Comparison of ENCODE assay signal across 8 mouse cellular contexts in the genomic region with DNA sequence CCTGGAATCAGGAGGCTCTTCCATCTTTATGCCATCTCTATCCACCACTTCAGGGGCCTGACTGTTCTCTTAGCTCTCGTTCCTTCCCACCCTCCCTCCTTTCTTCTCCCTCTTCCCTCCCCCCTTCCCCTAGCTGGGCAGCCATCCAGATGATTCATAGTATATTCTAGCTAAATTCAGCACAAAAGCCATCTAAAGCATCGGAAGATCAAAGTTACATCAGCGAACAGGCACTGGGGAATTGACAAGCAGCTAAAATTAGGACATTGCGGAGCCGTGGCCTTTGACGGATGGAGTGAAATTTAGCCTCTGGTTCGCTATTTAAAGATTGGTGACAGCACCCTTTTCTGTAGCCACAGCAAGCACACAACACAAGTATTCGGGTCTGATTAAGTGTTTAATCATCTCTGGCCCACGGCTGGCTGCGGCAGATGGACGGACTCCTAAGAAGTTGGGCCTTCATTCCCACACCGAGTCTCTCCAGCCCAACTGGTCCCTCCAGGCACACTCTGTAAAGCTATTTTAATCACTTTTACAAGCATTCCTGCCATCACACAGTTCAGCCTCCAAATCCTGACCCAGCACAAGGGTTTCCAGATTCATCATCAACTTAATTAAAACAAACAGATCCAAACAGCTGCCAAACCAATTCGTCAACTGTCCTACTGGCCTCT.
DNase-seq lines count a peak whose midpoint lies in the region; ATAC-seq and TF ChIP-seq lines count a peak whose summit lies in the region.

No protein-coding gene starts in this region.

- no peaks in the 10 kb centered on the region for H3K27me3 ChIP-seq in intestine, embryonic 15.5 days (replicated peaks)
- no peaks in the 10 kb centered on the region for H3K27me3 ChIP-seq in limb, embryonic 14.5 days (ENCODE audit: control insufficient read depth, insufficient read depth, low read length)

- ATAC-seq in intestine, embryonic 15.5 days, result peak; percentile 62
- peak; percentile 83 for ATAC-seq in limb, embryonic 14.5 days (ENCODE audit: low FRiP score, low read depth)

- TF ChIP-seq CTCF in brain, embryonic 14.5 days (IDR thresholded peaks at IDR 0.05; ENCODE audit: borderline replicate concordance, extremely low read depth, insufficient read depth, insufficient read length), result no peak

- peak; percentile 10 to 14 for DNase-seq in cerebellum, adult 18-20 months
- no peak for DNase-seq in cerebellum, adult 11-12 months
- DNase-seq in brain, embryonic 14.5 days (ENCODE audit: low read depth), result peak; percentile 89
- DNase-seq in gastrocnemius, postnatal 10 days, result peak; percentile 36
- peak; percentile 79 for DNase-seq in limb, embryonic 14.5 days (ENCODE audit: low spot score)
- DNase-seq in retina, postnatal 7 days (ENCODE audit: low read depth, low spot score), result peak; percentile 9
- no peak for DNase-seq in thymus, postnatal 36 days

- peaks cover 29% of the 10 kb centered on the region; the same call in 1 of the 2 replicates for H3K4me1 ChIP-seq in intestine, embryonic 15.5 days (replicated peaks)
- peaks cover 20% of the 10 kb centered on the region for H3K4me1 ChIP-seq in limb, embryonic 14.5 days (ENCODE audit: control insufficient read depth, insufficient read depth, low read length)

- peak overlapping the region; percentile 65 for H3K27ac ChIP-seq in intestine, embryonic 15.5 days
- H3K27ac ChIP-seq in limb, embryonic 14.5 days (replicated peaks; ENCODE audit: low read depth, low read length), result peak overlapping the region; percentile 48

- H3K4me2 ChIP-seq in intestine, embryonic 15.5 days (replicated peaks), result no peak overlapping the region
- peak overlapping the region; percentile 11; the same call in 1 of the 2 replicates for H3K4me2 ChIP-seq in limb, embryonic 14.5 days (replicated peaks; ENCODE audit: low read depth, low read length, severe bottlenecking)

- H3K36me3 ChIP-seq in intestine, embryonic 15.5 days, result no peaks in the 10 kb centered on the region
- H3K36me3 ChIP-seq in limb, embryonic 14.5 days (ENCODE audit: control insufficient read depth, insufficient read depth, low read length), result no peaks in the 10 kb centered on the region

- no peak overlapping the region for H3K4me3 ChIP-seq in intestine, embryonic 15.5 days (replicated peaks)
- no peak overlapping the region for H3K4me3 ChIP-seq in limb, embryonic 14.5 days (replicated peaks; ENCODE audit: low read length)

- WGBS in intestine, embryonic 15.5 days, result 25% methylated on average over 13 of the region's 13 CpGs
- 8% methylated on average over 13 of the region's 13 CpGs for WGBS in limb, embryonic 14.5 days

- H3K9me3 ChIP-seq in intestine, embryonic 15.5 days, result no peaks in the 10 kb centered on the region
- H3K9me3 ChIP-seq in limb, embryonic 14.5 days (ENCODE audit: control insufficient read depth, low read length), result no peaks in the 10 kb centered on the region

- no peak overlapping the region for H3K9ac ChIP-seq in intestine, embryonic 15.5 days
- H3K9ac ChIP-seq in limb, embryonic 14.5 days (ENCODE audit: low read depth, low read length, severe bottlenecking), result peak overlapping the region; percentile 21

- no peak for TF ChIP-seq POLR2A in brain, embryonic 14.5 days (IDR thresholded peaks at IDR 0.05; ENCODE audit: borderline replicate concordance, extremely low read depth, insufficient read depth, insufficient read length, poor library complexity, severe bottlenecking)
- TF ChIP-seq POLR2A in limb, embryonic 14.5 days (IDR thresholded peaks at IDR 0.05; ENCODE audit: borderline replicate concordance, extremely low read depth, insufficient read depth, insufficient read length), result no peak

Comparison
In these comparisons a context has a peak if more than half of its experiments do, and no peak if none do; other contexts are left out.
1. DNase-seq: peak in cerebellum, adult 18-20 months (2 of 2), brain, embryonic 14.5 days (single experiment), gastrocnemius, postnatal 10 days (single experiment), limb, embryonic 14.5 days (single experiment) and retina, postnatal 7 days (single experiment); none in cerebellum, adult 11-12 months (single experiment) and thymus, postnatal 36 days (0 of 2).